Mouse (Mus musculus): ENCODE measurements at regions not wholly inside any gene's neighbourhood (a gene's known extent, or its start where the extent isn't known, plus 50 kb on each side); places are given as distances from the start of the nearest gene placed in this dataset.
A peak's percentile ranks its signal among the peaks of the same experiment; 100 is the strongest.

DNA sequence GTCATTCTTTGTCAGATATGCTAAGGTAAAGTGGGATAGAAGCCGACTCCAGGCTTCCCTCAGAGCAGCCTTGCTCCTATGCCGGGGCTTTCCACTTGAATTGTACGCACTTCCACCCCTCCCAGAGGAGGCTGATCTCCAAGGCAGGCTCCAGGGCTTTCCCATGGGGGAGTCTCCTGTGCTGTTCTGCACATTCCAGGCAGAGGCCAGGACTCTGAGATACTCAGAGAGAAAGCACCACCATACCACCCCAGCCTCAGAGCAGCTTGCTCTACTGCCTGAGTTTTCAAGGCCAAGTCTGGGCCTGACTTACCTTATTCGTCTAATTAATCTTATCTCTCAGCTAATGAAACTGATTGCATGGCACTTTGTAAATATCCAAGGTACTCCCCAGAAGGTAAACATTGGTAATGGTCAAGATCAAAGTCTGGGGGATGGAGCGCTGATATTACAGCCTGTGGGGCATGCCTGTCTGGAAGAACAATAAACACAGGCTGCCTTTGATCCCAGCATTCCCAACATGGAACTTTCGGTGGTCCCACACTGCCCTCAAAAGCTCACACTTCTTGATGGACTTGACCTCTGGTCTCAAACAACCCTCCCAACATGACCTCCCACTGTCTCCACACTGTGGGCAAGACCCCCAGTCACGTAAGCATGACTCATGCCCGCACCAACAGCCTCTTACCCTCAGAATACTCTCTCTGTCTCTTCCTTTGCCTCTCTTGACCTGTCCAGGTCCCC, 111.6 kb upstream of the Nfe2l3 start:
- no peak for DNase-seq (ENCODE audit: low spot score in 2 of 2)

GRCm38 (mm10) chr6:51326103-51326829, 106.2 kb upstream of the Nfe2l3 start:
- no peak for DNase-seq (ENCODE audit: low spot score in 2 of 2)

- DNase-seq (ENCODE audit: low spot score in 2 of 2) = no peak
Measured at GRCm38 (mm10) chr6:51329070-51329995, 103.1 kb upstream of the Nfe2l3 start.

- DNase-seq (ENCODE audit: low spot score in 2 of 2) = no peak
Measured at GRCm38 (mm10) chr6:51330069-51330706, 102.3 kb upstream of the Nfe2l3 start.

GRCm38 (mm10) chr6:51332841-51333240, 99.6 kb upstream of the Nfe2l3 start:
- DNase-seq (ENCODE audit: low spot score in 2 of 2) = no peak

- no peak for DNase-seq (ENCODE audit: low spot score in 2 of 2)
Measured at GRCm38 (mm10) chr6:51333722-51334360, 98.6 kb upstream of the Nfe2l3 start.

GRCm38 (mm10) chr6:51335314-51335713, 97.2 kb upstream of the Nfe2l3 start:
- DNase-seq (ENCODE audit: low spot score in 2 of 2) = no peak

GRCm38 (mm10) chr6:51339301-51339700, 93.2 kb upstream of the Nfe2l3 start:
- DNase-seq (ENCODE audit: low spot score in 2 of 2) = no peak

DNA sequence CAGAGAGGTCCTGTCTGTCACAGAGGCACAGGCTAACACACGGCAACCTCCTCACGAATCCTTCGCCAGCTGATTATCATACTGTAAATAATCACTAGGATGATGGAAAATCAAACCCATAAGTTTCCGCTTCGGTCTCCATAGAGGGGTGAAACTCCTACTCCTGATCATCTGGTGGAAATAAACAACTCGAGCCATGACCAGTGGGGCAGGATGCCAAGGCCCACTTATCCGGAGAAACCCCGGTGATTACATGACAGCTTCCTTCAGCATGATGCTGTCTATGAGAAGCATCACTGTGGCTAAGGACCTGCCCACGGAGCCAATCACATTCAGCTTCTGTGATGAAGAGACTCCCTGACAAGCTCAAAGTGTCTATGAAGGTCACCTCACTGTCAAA, 84.7 kb upstream of the Nfe2l3 start:
- no peak for DNase-seq (ENCODE audit: low spot score in 2 of 2)

DNA sequence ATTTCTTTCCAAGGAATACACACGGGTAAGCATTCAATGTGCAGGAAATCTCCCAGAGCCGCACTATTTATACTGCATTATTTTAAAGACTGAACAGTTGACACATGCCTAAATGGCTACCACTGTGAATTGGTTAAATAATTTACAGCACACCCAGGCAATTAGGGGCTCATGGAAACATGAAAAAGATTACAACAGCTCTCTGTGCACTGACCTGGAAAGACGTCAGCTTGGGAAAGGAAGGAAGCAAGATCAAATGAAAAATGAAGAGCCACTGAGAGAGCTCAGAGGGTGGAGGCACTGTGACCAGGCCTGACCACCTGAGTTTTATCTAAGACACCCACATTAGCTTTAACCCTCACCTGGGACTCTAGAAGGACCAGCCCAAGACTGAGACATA, 82.7 kb upstream of the Nfe2l3 start:
- DNase-seq (ENCODE audit: low spot score in 2 of 2) = no peak

- DNase-seq (ENCODE audit: low spot score in 2 of 2) = no peak
Measured at GRCm38 (mm10) chr6:51355041-51355440, 77.4 kb upstream of the Nfe2l3 start.

GRCm38 (mm10) chr6:51361611-51362180, 70.8 kb upstream of the Nfe2l3 start:
- DNase-seq (ENCODE audit: low spot score in 2 of 2) = no peak

GRCm38 (mm10) chr6:51362475-51363226, 69.8 kb upstream of the Nfe2l3 start:
- peak; percentile 80 to 84 for DNase-seq (ENCODE audit: low spot score in 2 of 2)

DNA sequence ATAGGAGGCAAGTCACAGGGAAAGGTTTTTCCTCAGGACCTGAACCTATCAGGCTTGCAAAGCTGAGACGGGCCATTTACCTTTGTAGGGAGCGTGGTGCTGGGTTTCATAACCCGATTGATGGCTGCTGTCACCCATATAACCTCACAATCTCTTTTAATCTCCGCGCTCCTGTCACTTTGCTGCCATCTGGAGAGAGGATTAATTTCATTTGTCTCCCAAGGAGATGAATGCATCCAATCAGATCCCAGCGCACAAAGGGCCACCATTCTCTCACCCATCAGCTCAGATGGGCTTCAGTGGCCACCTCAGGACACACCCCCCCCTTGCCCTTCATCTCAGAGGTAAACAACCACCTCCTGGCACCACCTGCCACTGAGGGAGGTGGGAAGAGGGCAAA, 67.7 kb upstream of the Nfe2l3 start:
- DNase-seq (ENCODE audit: low spot score in 2 of 2) = no peak

DNA sequence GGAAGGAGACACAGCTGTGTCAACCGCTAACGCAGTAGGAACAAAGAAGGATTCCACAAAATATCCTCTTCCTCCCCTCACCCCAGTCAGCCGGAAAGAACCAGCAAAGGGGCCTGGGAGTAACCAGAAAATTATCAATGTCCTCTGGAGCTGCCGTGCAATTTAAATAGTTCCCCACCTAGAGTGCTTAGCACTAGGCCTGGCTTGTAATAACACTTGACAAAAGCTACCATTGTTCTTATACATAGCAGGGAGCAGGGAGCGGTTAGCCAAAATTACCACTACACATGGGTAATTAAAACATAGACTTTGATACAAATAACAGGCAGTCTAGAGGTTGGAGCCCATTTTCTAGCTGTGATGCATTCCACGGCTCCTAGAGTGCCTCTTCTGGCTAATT, 62.7 kb upstream of the Nfe2l3 start:
- no peak for DNase-seq (ENCODE audit: low spot score in 2 of 2)

- no peak for DNase-seq (ENCODE audit: low spot score in 2 of 2)
Measured at GRCm38 (mm10) chr6:51372357-51372756, 60.1 kb upstream of the Nfe2l3 start.

DNA sequence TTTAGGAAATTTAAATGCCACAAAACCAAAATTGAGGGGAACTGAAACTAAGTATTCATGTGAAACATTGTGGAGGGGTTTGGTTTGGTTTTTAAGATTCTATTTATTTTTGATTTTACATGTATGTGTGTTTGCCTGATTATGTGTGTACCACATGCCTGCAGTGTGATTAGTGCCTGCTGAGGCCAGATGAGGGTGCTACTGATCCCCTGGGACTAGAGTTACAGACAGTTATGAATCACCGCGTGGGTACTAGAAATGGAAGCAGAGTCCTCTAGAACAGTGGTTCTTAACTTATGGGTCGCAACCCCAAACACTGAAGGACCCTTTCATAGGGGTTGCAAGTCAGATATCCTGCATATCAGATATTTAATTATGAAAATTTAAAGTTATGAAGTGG, 54.0 kb upstream of the Nfe2l3 start:
- DNase-seq (ENCODE audit: low spot score in 2 of 2) = no peak

GRCm38 (mm10) chr6:51379074-51379473, 53.4 kb upstream of the Nfe2l3 start:
- no peak for DNase-seq (ENCODE audit: low spot score in 2 of 2)

- peak; percentile 23 to 24 for DNase-seq (ENCODE audit: low spot score in 2 of 2)
Measured at GRCm38 (mm10) chr6:51379560-51380274, 52.8 kb upstream of the Nfe2l3 start.
